Mouse (Mus musculus) stomach, postnatal 0 days (tissue): ENCODE measurements around the gene Pank3.
"Not testable (repeated sequence)": the region's sequence is repeated elsewhere in the genome, so short reads cannot be mapped to it uniquely, and the experiment has no call there.

Experiments used
- CTCF ChIP-seq: IDR thresholded peaks from 2 replicates; pipeline ENCODE4 v1.5.1; 2016; ENCODE audit warnings: antibody characterized with exemption, low read depth, mild to moderate bottlenecking, moderate library complexity
- EP300 ChIP-seq: optimal IDR thresholded peaks from 2 replicates; pipeline ENCODE3; 2016; ENCODE audit warnings: antibody characterized with exemption

DNA sequence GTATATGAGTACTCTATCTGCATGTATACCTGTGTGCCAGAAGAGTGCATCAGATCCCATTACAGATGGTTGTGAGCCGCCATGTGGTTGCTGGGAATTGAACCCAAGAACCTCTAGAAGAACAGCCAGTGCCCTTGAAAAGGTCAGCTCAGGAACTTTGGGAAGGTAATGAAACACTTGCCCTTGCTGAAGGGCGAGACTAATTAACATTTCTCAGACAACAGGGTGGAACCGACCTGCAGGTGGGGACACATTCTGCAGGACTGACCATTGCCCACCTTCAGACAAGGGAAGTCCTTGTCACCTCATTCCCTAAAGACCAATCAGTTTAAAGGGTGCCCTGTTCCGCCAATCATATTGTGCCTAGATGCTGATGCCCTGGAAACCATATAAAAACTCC, 71.5 kb downstream of the Pank3 start:
- not testable (repeated sequence) for TF ChIP-seq CTCF, EP300
